Mouse (Mus musculus) kidney, adult 10 weeks (tissue): ENCODE data around the gene Gm13277. TPM values are rescaled to one million over a fixed set of nuclear protein-coding genes. Genes with fewer than 3 reads are reported as not detected.

Source experiments
- polyA plus RNA-seq: library from polyadenylated mRNA; stranded (reverse); fragments of 350-450 nt; fragmentation: Illumina TruSeq; extraction: RNeasy Lipid Tissue Mini Kit (QIAGEN cat#74804); gene quantifications from one replicate; pipeline ENCODE4 v1.2.3, GENCODE M21; 2014; ENCODE audit warnings: low read depth, low replicate concordance

Gene Gm13277
- polyA plus RNA-seq, result not detected

DNA sequence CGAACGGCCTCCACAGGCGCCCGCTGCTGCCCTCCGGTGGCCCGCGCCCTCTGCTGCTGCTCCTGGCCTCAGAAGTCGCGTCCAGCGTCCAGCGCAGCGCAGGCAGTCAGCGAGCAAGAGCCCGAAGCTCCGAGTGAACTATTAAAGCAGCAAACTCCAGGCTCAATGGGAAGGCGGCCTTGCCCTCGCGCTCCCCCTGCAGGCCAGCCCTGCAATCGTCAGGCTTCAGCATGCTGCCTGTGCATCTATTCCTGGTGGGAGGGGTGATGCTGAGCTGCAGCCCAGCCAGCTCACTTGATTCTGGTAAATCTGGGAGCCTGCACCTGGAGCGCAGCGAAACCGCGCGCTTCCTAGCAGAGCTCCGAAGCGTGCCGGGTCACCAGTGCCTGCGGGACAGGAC, at the start of gene Gm13277:
Gene Gm13277, plus strand, starts transcription at position 231 of the 400 bp plus-strand sequence.

DNA sequence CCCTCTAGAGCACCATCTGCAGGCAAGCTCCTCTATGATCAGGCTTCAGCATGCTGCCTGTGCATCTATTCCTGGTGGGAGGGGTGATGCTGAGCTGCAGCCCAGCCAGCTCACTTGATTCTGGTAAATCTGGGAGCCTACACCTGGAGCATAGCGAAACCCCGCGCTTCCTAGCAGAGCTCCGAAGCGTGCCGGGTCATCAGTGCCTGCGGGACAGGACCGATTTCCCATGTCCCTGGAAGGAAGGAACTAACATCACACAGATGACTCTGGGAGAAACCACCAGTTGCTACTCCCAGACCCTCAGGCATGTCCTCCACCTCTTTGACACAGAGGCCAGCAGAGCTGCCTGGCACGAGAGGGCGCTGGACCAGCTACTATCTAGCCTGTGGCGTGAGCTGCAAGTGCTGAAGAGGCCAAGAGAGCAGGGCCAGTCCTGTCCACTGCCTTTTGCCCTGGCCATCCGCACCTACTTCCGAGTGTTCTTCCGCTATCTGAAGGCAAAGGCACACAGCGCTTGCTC, 33.6 kb upstream of the Gm13277 start, which contains the start of gene Gm13271:
Gene Gm13271, plus strand, starts transcription at position 51 of the 523 bp plus-strand sequence.

DNA sequence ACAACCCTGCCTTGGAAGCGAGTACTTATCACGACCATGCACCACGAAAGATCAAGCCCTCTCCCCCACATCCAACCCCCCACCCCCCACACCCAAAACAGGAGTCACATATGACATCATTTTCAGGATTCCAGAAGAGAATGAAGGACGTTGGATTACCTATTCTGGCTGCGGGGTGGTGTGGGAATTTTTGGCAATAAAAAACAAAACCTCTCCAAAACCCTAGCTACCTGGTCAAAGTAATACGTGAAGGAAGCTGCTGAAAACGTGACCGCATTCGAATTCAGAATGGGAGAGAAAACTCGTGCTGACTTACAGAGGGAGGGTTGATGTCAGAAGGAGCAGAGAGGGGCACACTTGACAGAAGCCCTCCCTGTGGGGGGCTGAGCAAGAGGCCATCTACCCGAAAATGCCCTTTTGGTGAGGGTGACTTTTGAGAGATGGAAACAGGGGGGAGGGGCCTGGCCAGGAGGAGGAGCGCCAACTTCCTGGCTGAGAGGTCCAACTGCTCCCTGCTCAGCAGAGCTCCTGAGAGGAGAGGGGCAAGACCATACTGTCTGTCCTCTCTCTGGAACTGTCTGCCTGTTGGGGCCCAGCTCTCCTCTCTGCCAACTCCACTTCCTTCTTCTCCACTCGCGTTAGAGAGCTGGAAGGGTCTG, 28.7 kb upstream of the Gm13277 start, which contains the start of gene Gm13283:
Gene Gm13283, plus strand, starts transcription at position 510 of the 659 bp plus-strand sequence.

DNA sequence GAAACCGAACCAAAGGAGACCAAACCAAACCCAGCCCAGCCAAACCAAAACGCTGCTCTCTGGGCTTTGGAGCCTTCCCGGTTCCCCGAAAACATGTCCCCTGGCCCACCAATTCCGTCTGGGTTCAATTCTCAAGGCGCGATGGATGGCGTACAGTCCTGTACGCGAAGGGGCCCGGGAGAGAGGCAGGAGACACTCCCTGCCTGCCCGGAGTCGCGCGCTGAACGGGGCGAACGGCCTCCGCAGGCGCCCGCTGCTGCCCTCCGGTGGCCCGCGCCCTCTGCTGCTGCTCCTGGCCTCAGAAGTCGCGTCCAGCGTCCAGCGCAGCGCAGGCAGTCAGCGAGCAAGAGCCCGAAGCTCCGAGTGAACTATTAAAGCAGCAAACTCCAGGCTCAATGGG, 14.9 kb upstream of the Gm13277 start, which contains the start of gene Gm13290:
Gene Gm13290, plus strand, starts transcription at position 301 of the 400 bp plus-strand sequence.

DNA sequence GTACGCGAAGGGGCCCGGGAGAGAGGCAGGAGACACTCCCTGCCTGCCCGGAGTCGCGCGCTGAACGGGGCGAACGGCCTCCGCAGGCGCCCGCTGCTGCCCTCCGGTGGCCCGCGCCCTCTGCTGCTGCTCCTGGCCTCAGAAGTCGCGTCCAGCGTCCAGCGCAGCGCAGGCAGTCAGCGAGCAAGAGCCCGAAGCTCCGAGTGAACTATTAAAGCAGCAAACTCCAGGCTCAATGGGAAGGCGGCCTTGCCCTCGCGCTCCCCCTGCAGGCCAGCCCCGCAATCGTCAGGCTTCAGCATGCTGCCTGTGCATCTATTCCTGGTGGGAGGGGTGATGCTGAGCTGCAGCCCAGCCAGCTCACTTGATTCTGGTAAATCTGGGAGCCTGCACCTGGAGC, 11.8 kb upstream of the Gm13277 start, which contains the start of gene Gm13289:
Gene Gm13289, plus strand, starts transcription at position 301 of the 400 bp plus-strand sequence.

DNA sequence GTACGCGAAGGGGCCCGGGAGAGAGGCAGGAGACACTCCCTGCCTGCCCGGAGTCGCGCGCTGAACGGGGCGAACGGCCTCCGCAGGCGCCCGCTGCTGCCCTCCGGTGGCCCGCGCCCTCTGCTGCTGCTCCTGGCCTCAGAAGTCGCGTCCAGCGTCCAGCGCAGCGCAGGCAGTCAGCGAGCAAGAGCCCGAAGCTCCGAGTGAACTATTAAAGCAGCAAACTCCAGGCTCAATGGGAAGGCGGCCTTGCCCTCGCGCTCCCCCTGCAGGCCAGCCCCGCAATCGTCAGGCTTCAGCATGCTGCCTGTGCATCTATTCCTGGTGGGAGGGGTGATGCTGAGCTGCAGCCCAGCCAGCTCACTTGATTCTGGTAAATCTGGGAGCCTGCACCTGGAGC, 8.9 kb upstream of the Gm13277 start, which contains the start of gene Gm13272:
Gene Gm13272, plus strand, starts transcription at position 301 of the 400 bp plus-strand sequence.

DNA sequence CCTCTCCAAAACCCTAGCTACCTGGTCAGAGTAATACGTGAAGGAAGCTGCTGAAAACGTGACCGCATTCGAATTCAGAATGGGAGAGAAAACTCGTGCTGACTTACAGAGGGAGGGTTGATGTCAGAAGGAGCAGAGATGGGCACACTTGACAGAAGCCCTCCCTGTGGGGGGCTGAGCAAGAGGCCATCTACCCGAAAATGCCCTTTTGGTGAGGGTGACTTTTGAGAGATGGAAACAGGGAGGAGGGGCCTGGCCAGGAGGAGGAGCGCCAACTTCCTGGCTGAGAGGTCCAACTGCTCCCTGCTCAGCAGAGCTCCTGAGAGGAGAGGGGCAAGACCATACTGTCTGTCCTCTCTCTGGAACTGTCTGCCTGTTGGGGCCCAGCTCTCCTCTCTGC, 6.6 kb upstream of the Gm13277 start, which contains the start of gene Ifnz:
Gene Ifnz, plus strand, starts transcription at position 301 of the 400 bp plus-strand sequence.

DNA sequence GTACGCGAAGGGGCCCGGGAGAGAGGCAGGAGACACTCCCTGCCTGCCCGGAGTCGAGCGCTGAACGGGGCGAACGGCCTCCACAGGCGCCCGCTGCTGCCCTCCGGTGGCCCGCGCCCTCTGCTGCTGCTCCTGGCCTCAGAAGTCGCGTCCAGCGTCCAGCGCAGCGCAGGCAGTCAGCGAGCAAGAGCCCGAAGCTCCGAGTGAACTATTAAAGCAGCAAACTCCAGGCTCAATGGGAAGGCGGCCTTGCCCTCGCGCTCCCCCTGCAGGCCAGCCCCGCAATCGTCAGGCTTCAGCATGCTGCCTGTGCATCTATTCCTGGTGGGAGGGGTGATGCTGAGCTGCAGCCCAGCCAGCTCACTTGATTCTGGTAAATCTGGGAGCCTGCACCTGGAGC, 3.0 kb upstream of the Gm13277 start, which contains the start of gene Gm13276:
Gene Gm13276, plus strand, starts transcription at position 301 of the 400 bp plus-strand sequence.

DNA sequence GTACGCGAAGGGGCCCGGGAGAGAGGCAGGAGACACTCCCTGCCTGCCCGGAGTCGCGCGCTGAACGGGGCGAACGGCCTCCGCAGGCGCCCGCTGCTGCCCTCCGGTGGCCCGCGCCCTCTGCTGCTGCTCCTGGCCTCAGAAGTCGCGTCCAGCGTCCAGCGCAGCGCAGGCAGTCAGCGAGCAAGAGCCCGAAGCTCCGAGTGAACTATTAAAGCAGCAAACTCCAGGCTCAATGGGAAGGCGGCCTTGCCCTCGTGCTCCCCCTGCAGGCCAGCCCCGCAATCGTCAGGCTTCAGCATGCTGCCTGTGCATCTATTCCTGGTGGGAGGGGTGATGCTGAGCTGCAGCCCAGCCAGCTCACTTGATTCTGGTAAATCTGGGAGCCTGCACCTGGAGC, 2.8 kb downstream of the Gm13277 start, which contains the start of gene Gm13278:
Gene Gm13278, plus strand, starts transcription at position 301 of the 400 bp plus-strand sequence.

DNA sequence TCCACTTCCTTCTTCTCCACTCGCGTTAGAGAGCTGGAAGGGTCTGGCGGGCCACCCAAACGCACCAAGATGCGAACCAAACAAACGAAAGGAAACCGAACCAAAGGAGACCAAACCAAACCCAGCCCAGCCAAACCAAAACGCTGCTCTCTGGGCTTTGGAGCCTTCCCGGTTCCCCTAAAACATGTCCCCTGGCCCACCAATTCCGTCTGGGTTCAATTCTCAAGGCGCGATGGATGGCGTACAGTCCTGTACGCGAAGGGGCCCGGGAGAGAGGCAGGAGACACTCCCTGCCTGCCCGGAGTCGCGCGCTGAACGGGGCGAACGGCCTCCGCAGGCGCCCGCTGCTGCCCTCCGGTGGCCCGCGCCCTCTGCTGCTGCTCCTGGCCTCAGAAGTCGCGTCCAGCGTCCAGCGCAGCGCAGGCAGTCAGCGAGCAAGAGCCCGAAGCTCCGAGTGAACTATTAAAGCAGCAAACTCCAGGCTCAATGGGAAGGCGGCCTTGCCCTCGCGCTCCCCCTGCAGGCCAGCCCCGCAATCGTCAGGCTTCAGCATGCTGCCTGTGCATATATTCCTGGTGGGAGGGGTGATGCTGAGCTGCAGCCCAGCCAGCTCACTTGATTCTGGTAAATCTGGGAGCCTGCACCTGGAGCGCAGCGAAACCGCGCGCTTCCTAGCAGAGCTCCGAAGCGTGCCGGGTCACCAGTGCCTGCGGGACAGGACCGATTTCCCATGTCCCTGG, 5.7 kb downstream of the Gm13277 start, which contains the start of gene Gm13275:
Gene Gm13275, plus strand, starts transcription at position 552 of the 740 bp plus-strand sequence.

DNA sequence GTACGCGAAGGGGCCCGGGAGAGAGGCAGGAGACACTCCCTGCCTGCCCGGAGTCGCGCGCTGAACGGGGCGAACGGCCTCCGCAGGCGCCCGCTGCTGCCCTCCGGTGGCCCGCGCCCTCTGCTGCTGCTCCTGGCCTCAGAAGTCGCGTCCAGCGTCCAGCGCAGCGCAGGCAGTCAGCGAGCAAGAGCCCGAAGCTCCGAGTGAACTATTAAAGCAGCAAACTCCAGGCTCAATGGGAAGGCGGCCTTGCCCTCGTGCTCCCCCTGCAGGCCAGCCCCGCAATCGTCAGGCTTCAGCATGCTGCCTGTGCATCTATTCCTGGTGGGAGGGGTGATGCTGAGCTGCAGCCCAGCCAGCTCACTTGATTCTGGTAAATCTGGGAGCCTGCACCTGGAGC, 8.7 kb downstream of the Gm13277 start, which contains the start of gene Gm13279:
Gene Gm13279, plus strand, starts transcription at position 301 of the 400 bp plus-strand sequence.

DNA sequence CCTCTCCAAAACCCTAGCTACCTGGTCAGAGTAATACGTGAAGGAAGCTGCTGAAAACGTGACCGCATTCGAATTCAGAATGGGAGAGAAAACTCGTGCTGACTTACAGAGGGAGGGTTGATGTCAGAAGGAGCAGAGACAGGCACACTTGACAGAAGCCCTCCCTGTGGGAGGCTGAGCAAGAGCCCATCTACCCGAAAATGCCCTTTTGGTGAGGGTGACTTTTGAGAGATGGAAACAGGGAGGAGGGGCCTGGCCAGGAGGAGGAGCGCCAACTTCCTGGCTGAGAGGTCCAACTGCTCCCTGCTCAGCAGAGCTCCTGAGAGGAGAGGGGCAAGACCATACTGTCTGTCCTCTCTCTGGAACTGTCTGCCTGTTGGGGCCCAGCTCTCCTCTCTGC, 10.9 kb downstream of the Gm13277 start, which contains the start of gene Gm13285:
Gene Gm13285, plus strand, starts transcription at position 301 of the 400 bp plus-strand sequence.

DNA sequence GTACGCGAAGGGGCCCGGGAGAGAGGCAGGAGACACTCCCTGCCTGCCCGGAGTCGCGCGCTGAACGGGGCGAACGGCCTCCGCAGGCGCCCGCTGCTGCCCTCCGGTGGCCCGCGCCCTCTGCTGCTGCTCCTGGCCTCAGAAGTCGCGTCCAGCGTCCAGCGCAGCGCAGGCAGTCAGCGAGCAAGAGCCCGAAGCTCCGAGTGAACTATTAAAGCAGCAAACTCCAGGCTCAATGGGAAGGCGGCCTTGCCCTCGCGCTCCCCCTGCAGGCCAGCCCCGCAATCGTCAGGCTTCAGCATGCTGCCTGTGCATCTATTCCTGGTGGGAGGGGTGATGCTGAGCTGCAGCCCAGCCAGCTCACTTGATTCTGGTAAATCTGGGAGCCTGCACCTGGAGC, 14.5 kb downstream of the Gm13277 start, which contains the start of gene Gm13287:
Gene Gm13287, plus strand, starts transcription at position 301 of the 400 bp plus-strand sequence.

DNA sequence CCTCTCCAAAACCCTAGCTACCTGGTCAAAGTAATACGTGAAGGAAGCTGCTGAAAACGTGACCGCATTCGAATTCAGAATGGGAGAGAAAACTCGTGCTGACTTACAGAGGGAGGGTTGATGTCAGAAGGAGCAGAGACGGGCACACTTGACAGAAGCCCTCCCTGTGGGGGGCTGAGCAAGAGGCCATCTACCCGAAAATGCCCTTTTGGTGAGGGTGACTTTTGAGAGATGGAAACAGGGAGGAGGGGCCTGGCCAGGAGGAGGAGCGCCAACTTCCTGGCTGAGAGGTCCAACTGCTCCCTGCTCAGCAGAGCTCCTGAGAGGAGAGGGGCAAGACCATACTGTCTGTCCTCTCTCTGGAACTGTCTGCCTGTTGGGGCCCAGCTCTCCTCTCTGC, 16.8 kb downstream of the Gm13277 start, which contains the start of gene Gm13288:
Gene Gm13288, plus strand, starts transcription at position 301 of the 400 bp plus-strand sequence.

DNA sequence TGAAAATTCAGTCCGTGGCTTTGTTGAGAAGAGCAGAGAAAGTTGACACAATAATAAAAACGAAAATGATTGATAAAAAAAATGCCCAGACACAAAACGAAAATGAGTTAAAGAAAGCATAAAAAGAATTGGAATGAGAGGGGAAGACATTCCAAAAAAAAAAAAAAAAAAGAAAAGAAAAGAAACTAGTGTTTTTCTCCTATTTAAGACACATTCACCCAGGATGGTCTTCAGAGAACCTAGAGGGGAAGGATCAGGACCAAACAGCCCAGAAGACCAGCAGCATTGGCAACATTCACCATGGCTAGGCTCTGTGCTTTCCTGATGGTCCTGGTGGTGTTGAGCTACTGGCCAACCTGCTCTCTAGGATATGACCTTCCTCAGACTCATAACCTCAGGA, 27.5 kb downstream of the Gm13277 start, which contains the start of gene Ifna7:
Gene Ifna7, plus strand, starts transcription at position 301 of the 400 bp plus-strand sequence.

DNA sequence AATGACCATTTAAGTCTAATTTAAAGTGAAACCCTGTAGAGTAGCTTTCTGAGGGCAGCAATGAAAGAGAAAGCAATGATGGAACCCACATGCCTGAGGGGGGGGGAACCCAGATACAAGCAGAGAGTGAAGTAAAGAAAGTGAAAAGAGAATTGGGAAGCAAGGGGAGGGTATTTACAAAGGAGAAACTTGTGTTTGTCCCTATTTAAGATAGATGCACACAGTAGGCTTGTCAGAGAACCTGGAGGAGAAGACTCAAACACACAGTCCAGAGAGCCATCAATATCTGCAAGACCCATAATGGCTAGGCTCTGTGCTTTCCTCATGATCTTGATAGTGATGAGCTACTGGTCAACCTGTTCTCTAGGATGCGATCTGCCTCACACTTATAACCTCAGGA, 31.2 kb downstream of the Gm13277 start, which contains the start of gene Ifna11:
Gene Ifna11, plus strand, starts transcription at position 301 of the 400 bp plus-strand sequence.

DNA sequence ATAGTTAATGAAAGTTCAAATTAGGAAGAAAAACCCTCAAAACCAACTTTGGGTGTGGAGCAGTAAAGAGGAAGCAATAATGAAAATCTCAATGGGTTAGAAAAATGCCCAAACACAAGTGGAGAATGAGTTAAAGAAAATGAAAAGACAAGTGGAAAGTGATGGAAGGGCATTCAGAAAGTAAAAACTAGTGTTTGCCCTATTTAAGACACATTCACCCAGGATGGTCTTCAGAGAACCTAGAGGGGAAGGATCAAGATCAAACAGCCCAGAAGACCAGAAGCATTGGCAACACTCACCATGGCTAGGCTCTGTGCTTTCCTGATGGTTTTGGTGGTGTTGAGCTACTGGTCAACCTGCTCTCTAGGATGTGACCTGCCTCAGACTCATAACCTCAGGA, 38.7 kb downstream of the Gm13277 start, which contains the start of gene Ifna6:
Gene Ifna6, plus strand, starts transcription at position 301 of the 400 bp plus-strand sequence.

DNA sequence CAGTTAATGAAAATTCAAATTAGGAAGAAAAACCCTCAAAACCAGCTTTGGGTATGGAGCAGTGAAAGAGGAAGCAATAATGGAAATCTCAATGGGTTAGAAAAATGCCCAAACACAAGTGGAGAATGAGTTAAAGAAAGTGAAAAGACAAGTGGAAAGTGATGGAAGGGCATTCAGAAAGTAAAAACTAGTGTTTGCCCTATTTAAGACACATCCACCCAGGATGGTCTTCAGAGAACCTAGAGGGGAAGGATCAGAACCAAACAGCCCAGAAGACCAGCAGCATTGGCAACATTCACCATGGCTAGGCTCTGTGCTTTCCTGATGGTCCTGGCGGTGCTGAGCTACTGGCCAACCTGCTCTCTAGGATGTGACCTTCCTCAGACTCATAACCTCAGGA, 46.8 kb downstream of the Gm13277 start, which contains the start of gene Ifna5:
Gene Ifna5, plus strand, starts transcription at position 301 of the 400 bp plus-strand sequence.

